Mouse (Mus musculus) splenic B cell, adult 2 months (primary cell): ENCODE data around the gene Reps2.

Experiments used
- DNase-seq: peaks from one replicate; pipeline ENCODE4 v3.0.0-alpha.2; 2011; ENCODE audit warnings: low read depth, low spot score
- H3K27me3 ChIP-seq: 2 replicates; pipeline ENCODE4 v1.6.1; 2012; ENCODE audit warnings: mild to moderate bottlenecking, low read length, moderate library complexity, mixed read lengths; ENCODE audit not compliant: control insufficient read depth, poor library complexity, insufficient read depth, severe bottlenecking
- H3K36me3 ChIP-seq: 2 replicates; pipeline ENCODE4 v1.6.1; 2012; ENCODE audit warnings: mild to moderate bottlenecking, low read length, moderate library complexity, mixed read lengths; ENCODE audit not compliant: control insufficient read depth, poor library complexity, insufficient read depth, severe bottlenecking

The Reps2 gene

DNA sequence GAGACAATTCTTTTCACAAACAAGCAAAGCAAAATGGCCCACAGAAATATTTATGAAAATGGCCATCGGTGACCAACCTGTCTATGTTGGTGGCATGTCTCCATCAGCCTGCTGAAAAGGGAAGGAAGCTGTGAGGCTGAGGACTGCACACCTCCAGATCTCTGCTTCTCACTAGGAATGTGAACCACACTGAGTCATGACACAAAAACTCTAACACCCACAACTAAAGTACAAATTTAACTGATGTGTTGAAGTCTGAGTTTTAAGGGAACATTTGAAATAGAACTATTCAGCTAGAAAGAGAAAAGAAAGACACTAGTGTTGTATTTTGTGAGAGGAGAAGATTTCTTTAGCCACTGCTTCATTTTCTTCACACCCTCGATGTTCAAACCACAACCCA lies 230.3 kb downstream of the Reps2 start:
- Histone ChIP-seq H3K36me3 (no peaks in the 10 kb centered on the region), H3K27me3 (no peaks in the 10 kb centered on the region)
- DNase-seq: no peak

DNA sequence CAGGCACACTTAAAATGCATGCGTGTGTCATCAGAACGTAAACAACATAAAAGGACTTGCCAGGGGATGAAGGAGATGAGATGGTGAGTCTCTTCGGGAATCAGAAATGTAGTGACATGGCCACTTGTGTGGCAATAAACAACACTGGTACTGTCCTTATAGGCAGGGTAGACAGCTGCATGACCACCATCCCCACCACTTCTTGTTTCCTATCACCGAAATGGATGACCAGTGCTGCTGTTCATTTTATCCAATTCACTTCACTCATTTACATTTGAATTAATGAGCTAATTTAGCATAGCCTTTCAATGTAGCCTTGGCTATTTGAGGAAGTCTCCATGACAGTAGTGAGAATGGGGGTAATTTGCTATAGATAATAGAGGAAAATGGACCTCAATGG lies 236.2 kb downstream of the Reps2 start:
- Histone ChIP-seq H3K36me3 (no peaks in the 10 kb centered on the region), H3K27me3 (no peaks in the 10 kb centered on the region)
- DNase-seq: no peak

- no peaks in the 10 kb centered on the region for H3K36me3 ChIP-seq
- no peaks in the 10 kb centered on the region for H3K27me3 ChIP-seq
- DNase-seq: no peak
Observed at GRCm38 (mm10) chrX:162402487-162402886, 241.0 kb downstream of the Reps2 start.

- no peak for DNase-seq
- Histone ChIP-seq H3K36me3 (no peaks in the 10 kb centered on the region), H3K27me3 (no peaks in the 10 kb centered on the region)
Observed at GRCm38 (mm10) chrX:162380730-162381129, 262.7 kb downstream of the Reps2 start.

- no peaks in the 10 kb centered on the region for H3K27me3 ChIP-seq
- no peak for DNase-seq
- H3K36me3 ChIP-seq: no peaks in the 10 kb centered on the region
Observed at GRCm38 (mm10) chrX:162363206-162363605, 280.2 kb downstream of the Reps2 start.
